Comparison of ENCODE assay signal across 8 mouse cellular contexts in the genomic region with DNA sequence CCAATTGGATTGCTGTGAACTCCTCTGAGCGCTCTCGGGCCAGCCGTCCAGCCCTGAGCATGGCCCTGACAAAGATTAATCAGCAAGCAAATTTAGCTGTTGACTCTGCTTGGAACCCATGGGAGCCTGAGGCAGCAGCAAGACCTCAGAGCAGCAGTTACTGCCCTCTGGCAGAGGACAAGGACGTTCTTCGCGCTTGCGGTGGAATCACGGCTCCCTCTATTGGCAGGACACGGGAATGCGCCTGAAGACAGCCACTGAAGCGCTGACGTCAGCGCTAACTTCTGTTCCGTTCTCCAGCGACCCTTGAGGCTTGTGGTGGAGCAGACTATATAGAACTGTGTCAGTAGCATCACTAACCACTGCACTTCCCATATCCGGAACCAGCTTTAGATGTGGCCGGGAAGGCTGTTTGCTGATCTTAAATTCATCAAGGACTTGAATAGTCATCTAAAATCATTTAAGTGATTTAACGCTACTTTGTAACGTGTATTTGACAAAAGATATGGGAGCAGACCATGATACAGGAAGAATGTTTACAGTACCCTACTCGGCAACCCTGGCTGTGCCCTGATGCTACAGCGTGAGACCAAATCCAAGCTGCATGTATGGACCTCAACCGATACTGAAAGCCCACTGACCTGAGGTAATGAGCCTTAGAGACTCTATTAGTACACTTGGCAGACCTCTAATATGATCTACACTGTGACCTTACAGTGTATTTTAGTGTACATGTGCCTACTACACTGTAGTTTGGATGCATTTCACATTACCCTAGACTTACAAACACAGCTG. TPM values are rescaled to one million over a fixed set of nuclear protein-coding genes. Genes with fewer than 3 reads are reported as not detected.
DNase-seq lines count a peak whose midpoint lies in the region; ATAC-seq lines count a peak whose summit lies in the region.

No protein-coding gene starts in this region.

- no peaks in the 10 kb centered on the region for H3K36me3 ChIP-seq in hindbrain, embryonic 12.5 days

- H3K4me2 ChIP-seq in hindbrain, embryonic 12.5 days (replicated peaks) = no peak overlapping the region

- no peak overlapping the region for H3K27ac ChIP-seq in hindbrain, embryonic 12.5 days

- H3K27me3 ChIP-seq in hindbrain, embryonic 12.5 days = peaks cover 7% of the 10 kb centered on the region; the same call in 1 of the 2 replicates

- no peaks in the 10 kb centered on the region for H3K9me3 ChIP-seq in hindbrain, embryonic 12.5 days (replicated peaks)

- WGBS in hindbrain, embryonic 12.5 days = 21% methylated on average over 22 of the region's 22 CpGs

- H3K9ac ChIP-seq in hindbrain, embryonic 12.5 days = no peak overlapping the region

- H3K4me1 ChIP-seq in hindbrain, embryonic 12.5 days = no peaks in the 10 kb centered on the region

- DNase-seq in MEL-GATA-1-ER (ENCODE audit: extremely low read depth, low read depth) = peak; percentile 55
- DNase-seq in cerebellum, adult 9-11 months = peak; percentile 26
- peak; percentile 20 to 76 for DNase-seq in frontal cortex, postnatal 10 days (ENCODE audit: low spot score in 2 of 2)
- peak; percentile 88 for DNase-seq in layer of hippocampus, postnatal 10 days (ENCODE audit: low spot score in 2 of 2)
- DNase-seq in lung, postnatal 14 days = peak; percentile 86
- DNase-seq in retina, embryonic 14.5 days (ENCODE audit: low spot score) = peak; percentile 93
- DNase-seq in thymus, postnatal 36 days = peak; percentile 78 to 83

- ATAC-seq in hindbrain, embryonic 12.5 days (ENCODE audit: low FRiP score) = peak; percentile 86

- H3K4me3 ChIP-seq in hindbrain, embryonic 12.5 days = no peak overlapping the region

RNA-seq across cellular contexts. Expression of a gene that starts 12.8 kb away (rescaled TPM):
- 0.14 TPM in 1 of 2 replicates, not detected in the other for polyA plus RNA-seq in hindbrain, embryonic 12.5 days (2016; fragmentation: Nextera tagmentation; extraction: Ambion mirVana)
- 1 to 10 TPM; 1.9 to 2.3 TPM for total RNA-seq in layer of hippocampus, postnatal 10 days (2021)

Comparison
In these comparisons a context has a peak if more than half of its experiments do, and no peak if none do; other contexts are left out.
1. DNase-seq: peak in every context shown above with its lines; median percentile 93 in retina, embryonic 14.5 days; 88 in layer of hippocampus, postnatal 10 days; 86 in lung, postnatal 14 days; 80 in thymus, postnatal 36 days; 55 in MEL-GATA-1-ER; 48 in frontal cortex, postnatal 10 days; 26 in cerebellum, adult 9-11 months.